Mouse (Mus musculus) cerebellum, postnatal 25 days (tissue): ENCODE measurements around the gene Ksr1.

Source experiments
- DNase-seq, 2 experiments: peaks; one replicate each; pipeline ENCODE4 v3.0.0; 2021; ENCODE audit warnings: mixed read lengths in 2 of 2

Gene Ksr1

DNA sequence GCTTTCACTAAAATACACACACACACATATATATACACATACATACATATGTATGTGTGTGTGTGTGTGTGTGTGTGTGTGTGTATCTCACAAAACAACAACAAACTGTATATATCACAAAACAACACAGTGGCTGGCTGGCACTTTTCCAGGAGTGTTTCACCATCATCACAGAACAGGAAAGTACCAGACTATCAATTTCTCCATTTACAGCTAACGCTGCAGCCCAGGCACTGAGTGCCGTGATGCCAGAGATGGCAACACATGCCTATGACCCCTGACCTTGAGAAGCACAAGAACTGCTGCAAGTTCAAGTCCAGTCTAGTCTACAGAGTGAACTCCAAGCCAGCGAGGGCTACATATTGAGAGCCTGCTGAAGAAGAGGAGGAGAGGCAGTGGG lies 26.1 kb downstream of the Ksr1 start:
- no peak for DNase-seq

DNA sequence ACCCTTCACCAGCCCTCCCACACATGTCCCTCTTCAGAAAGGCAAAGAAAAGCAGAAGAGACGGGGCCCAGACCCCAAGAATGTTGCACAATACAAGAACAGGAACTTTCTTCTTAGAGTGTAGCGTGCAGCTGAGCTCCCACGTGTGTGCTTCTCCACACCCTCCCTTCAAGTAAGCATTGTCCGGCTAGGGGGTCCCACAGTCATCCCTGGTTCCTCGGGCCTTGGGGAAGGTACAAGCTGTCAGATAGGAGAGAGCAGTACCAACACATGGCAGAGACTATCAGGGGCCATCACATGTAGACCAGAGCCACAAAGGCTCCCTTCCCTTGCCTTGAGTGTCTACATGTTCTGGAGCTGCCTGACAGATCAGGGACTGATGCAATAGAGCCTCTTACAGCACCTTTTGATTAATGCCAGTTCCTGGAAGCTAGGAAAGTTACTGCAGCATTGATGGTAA lies 27.3 kb downstream of the Ksr1 start:
- DNase-seq = no peak

DNA sequence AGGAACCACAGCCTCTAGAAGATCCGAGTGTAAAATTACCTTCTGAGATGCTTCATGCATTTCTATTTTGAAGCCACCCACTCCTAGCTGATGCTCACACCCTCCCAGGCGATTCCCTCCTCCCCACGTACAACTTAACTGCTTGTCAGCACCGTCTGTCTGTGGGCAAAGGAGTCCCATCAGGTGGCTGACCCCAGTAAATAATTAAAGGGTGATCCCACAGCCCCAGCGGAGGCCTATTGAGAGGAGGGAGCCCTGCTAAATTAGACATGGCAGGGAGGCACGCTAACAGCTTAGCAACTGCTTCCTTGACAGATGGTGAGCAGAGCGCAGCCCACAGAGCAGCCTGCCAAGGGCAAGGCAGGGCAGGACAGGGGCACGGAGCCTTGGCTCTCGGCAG lies 29.5 kb downstream of the Ksr1 start:
- DNase-seq = peak; percentile 67 to 74

DNA sequence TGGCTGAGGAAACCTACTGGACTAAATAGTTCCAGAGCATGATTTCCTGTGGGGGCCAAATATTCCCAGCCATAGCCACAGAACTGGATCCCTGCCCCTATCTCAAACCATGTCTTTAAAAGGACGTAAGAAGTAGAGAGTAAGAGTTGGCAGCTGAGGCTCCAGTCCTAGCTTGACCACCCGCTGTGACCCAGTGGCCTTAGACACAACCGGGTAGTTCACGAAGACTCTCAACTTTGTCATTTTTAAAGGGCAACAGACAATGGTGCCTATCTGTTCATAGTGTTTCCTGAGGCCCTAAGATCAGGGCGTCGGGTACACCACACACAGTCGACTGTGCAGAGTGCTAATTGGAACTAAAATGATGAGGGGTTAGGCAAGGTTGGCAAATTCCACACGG lies 30.5 kb downstream of the Ksr1 start:
- peak in 1 of 2 experiments; percentile 22 for DNase-seq

DNA sequence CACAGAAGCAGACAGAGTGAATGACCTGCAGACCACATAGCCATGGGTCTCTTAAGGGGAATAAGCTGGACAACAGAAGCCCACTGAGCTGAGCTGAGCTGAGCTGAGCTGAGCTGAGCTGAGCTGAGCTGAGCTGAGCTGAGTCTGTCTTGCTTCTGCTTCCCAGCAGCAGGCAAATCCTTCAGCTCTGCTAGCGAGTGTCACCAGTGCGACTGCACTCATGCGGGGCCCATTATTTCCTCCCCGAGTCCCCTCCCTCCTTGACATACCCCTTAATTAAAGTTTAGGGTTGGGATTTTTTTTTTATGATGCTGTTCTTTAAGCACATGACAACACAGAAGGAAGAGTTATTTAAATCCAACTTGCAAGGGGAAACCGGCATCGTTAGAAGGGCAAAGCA lies 32.1 kb downstream of the Ksr1 start:
- no peak for DNase-seq

DNA sequence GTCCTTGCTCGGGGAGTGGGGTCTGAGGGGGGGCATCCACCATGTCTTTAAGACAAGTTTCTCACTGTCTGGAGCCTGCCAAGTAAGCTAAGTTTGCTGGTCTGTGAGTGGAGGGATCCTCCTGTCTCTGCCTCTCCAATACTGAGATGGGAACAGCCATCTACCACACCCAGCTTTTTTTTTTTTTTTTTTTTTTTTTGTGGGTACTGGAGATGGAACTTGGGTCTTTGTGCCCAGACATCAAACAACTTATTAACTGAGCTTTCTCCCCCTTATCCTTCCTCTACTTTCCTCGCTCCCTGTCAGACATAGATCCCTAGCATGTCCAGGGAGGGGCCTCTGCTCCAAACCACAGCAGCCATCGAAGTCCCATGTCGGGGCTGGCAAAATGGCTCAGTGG lies 32.8 kb downstream of the Ksr1 start:
- no peak for DNase-seq

DNA sequence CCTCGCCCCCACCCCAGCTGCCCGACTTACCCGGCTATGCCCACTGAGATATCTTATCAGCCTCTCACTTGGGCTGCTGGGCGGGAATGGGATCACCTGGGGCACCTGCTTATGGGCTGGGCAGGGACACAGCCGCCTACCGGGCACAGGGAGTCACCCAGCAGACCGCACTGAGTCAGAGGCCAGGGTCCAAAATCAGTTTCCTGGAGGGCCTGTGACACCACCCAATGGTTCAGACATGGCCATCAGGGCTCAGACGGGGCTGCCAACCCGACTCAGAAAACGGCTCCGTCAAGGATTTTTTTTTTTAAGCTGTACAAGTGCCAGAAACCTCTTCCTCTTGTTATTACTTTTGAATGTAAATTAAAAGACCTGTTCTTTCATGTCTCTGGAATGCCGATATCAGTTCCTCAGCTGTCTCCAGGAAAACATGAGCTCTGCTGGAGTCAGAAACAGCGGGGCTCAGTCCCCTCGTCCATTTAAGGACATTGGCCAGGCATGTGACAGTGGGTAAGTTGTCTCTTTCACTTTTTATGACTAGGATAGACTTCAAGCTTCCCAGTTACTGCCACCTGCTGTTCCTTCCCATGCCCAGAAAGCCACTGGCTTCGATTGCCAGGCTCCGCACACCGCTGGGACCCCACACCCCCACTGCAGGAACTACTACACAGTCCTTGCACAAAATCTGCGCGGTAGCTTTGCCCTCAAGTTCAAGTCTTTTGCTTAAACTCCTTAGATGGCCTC lies 33.5 kb downstream of the Ksr1 start:
- DNase-seq = no peak

DNA sequence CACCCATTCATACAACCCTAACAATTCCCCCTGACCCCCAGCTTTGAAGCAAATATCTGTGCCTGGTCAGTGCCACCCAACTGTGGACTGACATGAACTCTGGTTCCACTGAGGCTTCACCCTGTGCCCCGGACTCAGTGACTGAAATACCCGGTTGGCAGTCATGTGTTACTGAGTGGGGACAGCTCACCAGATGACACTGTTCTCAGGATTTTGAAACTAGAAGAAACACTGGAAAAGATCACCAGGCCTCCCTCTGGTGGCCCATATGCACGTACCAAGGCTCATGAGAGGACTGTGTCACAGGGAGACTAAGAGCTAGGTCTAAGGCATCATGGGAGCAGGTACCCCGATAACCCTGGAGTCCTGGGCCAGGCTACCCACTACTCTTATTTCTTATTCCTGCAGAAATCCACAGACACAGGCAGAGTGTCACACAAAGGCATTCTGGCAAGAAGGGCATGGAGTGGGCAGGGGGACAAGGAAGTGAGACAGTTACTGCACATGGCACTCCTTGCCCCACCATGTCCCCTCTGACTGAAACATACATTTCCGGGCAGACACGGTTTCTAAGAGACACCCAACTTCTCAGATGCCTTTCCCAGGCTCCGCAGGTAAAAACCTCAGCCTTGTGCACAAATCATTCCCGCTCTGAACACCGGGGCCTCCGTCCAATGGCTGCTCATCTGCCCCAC lies 34.2 kb downstream of the Ksr1 start:
- DNase-seq = no peak

DNA sequence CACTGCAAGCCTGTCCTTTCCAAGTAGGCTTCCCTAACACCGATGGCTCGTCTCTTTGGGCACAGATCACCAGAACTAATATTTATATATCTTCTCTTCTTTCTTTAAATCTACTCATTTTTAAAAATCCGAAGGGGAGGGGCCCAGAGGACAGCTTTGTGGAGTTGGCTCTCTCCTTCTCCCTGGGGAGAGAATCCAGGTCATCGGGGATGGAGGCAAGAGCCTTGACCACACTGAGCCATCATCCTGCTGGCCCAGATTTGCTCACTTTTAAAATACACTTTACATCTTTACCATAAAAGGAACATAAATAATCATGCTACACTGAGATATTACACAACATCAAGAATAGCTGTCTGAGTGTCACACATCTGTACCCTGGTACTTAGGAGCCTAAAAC lies 35.8 kb downstream of the Ksr1 start:
- no peak for DNase-seq

DNA sequence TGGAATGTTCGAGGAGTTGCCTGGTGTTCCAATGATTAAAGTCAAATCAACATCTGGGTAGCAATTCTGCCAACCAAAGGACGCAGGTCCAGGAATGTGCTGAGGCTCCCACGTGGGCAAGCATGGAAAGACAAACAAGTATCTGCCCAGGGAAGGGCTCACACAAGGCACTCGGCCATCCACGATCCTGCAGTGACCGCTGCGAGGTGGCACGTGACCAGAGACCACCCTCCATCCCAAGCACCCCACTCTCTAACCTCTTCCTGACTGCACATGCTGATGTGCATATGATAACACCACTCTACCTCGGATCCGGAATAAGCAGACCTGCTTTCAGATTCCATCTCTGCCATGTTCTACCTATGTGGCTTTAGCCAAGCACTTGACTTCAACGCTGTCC lies 38.3 kb downstream of the Ksr1 start:
- no peak for DNase-seq

DNA sequence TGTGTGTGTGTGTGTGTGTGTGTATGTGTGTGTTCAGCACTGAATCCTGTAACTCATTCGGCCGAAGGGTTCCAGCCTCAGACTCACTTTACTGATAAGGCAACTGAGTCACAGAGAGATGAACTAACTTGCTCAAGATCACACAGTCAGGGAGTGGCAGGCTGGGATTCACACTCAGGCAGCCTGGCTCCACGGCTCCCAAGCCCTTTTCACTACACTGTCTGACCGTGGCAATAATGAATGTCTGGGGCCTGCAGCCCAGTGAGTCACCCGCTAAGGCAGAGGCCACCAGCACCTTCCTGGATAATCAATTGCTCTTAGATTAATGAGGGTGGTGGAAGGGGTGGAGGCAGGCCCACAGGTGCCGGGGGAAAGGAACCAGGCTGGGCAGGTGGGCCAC lies 41.2 kb downstream of the Ksr1 start:
- no peak for DNase-seq

DNA sequence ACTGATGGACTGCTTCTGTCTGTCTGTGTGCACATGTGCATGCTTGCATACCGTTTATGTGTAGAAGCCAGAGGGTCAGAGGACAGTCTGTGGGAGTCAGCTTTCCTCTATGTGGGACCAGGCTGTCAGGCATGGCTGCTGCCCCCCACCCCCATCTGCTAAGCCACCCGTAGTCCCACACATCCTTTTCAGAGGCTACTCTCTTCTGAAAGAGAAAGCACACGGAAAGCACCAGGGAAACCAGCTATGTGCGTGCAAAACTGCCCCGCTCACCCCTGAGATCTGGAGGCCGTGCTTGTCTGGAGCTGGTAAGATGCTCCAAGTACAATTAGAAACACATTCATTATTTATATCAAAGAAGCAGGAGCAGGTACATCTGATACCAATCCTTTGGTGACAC lies 41.7 kb downstream of the Ksr1 start:
- no peak for DNase-seq

DNA sequence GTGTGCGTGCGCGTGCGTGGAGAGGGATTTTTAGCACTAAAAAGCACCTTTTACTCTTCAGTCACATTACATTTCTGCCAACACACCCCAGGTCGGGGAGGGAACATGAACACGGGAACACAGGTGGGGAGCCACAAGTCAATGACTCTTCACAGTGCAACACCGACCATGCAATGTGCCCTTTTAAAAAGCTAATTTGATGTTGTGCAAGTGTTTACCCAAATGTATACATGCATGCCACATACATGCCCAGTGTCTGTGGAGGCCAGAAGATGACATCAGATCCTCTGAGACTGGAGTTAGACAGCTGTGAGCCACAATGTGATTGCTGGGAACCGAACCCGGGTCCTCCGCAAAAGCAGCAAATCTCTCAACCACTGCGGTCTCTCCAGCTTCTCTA lies 42.1 kb downstream of the Ksr1 start:
- DNase-seq = no peak

DNA sequence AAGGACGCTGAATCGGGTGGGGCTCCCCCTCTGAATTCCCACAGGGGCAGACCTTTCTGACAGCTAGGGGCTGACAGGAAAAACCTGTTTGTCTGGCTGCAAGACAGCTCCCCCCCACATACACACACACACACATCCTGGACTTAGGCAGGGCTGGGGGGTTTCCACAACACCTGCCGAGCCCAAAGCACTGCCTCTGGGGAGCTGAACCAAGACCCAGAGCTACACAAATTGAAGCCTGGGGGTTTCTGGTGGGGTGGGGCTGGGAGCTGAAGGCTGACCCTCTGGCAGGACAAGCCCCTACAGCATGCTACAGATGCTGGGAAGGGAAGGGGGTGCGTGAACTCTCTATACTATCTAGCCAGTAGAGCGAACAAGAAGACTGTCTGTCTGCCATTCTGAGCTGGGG lies 42.7 kb downstream of the Ksr1 start:
- DNase-seq = no peak

DNA sequence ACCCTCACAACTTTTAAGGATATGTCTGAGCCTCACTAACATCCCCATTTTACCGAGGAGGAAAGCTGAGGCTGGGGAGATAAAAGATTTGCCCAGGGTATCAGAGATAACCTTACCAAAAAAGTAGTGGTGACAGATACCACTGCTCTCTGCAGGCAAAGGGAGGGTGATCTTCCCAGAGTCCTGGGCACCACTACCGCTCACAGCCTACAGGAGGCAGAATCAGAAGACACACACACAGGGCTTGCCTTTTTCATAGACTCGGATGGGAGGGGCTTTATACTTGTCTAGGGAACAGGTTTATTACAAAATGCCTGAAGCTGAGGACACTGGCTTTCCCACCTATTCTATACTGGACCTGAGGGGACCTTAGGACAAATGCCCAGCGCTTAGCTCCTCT lies 43.9 kb downstream of the Ksr1 start:
- no peak for DNase-seq

DNA sequence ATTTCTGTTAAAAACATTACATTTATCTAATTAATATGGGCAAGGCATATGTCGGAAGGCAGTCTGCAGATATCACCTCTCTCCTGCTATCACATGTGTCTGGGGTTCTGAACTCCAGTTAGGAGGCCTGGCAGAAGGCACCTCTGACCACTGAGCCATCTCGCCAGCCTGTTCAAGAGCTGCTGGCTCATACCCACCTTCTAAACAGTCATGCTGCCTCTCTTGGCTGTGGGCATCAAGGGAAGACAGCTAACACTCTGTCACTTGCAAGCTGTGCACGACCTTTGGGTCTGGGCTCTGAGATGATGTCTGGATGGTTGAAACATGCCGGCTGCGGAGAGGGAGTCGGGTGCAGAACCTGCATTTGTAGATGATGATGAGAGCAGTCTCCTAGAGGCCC lies 44.6 kb downstream of the Ksr1 start:
- no peak for DNase-seq

DNA sequence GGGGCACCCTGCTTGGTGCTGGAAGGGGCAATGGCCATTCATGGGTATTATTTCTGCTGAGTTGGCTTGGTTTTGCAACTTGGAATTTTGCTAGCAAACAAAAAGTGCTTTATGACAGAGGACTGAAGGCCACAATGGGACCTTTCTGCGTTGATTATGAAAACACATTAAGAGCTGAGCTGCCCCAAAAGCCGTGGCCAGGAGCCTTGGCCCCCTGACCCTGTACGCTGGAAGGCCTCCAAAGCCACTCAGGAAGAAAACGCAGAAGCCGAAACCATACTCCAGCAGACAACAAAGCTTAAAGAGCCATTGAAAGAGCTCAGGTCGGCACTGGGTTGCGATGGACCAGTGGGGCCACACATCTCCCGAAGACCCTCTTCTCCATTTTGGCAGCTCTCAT lies 47.2 kb downstream of the Ksr1 start:
- no peak for DNase-seq

DNA sequence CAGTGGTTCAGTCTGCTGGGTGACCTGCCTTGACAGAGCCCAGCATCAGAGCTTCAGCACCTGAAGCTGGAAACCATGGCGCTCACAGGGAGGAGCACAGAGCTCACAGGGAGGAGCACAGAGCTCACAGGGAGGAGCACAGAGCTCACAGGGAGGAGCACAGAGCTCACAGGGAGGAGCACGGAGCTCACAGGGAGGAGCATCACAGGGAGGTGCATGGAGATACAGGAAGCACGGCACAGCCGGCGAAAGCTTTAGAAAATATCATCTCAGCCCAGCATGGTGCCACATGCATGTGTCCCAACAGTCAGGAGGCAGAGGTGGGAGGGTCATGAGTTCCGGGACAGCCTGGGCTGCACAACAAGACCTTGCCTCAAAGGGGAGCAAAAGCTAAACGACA lies 48.5 kb downstream of the Ksr1 start:
- no peak for DNase-seq

DNA sequence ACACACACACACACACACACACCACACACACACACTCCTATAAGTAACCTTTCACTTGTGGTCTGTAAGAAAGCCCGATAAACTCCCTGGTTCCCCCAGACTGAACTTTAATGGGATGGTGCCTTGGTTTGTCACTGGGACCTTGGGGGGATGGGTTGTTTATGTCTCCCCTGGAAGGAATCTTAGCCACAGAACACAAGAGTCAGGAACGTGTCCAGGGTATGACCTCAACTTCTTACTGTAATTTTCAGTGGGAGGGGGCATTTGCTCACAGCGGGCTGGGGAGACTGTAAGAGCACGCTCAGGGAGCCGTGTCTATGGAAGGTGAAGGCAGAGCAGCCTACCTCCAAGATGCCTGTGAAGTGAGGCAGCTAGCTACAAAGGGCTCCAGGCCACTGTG lies 49.5 kb downstream of the Ksr1 start:
- DNase-seq = no peak

DNA sequence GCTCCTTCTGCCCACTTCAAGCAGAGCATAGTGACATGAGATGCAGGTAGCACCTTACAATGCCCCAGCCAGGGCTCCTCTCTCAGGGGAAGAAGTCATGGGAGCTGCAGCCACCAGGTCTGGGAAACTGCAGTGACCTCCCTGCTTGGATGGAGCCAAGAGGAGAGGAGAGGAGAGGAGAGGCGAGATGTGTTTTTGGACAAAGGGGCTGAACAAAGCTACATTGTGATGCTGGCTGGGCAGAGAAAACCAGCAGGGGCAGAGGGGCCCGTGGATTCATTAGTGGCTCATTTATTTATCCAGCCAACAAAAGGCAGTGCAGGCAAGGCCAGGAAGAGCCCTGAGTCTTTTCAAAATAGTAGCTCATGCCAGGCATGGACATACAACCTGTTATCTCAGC lies 50.5 kb downstream of the Ksr1 start:
- DNase-seq = no peak

DNA sequence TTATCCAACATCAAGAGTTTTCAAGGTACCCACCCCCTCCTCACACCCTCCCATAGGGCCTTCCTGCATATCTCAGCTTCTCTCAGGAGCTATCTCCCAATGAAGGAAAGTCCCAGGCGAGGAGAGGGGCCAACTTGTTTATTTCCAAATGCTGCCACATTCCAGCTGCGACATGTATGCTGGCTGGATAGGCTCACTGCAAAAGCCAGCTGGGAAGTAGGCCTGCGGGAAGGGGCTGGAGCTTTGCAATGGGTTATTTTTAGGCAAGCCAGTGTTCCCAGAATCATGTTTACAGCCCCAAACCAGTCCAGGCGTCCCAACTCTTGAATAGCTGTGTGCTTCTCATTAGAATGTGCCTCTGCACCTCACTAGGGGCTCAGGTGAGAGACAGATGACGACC lies 51.5 kb downstream of the Ksr1 start:
- DNase-seq = no peak

DNA sequence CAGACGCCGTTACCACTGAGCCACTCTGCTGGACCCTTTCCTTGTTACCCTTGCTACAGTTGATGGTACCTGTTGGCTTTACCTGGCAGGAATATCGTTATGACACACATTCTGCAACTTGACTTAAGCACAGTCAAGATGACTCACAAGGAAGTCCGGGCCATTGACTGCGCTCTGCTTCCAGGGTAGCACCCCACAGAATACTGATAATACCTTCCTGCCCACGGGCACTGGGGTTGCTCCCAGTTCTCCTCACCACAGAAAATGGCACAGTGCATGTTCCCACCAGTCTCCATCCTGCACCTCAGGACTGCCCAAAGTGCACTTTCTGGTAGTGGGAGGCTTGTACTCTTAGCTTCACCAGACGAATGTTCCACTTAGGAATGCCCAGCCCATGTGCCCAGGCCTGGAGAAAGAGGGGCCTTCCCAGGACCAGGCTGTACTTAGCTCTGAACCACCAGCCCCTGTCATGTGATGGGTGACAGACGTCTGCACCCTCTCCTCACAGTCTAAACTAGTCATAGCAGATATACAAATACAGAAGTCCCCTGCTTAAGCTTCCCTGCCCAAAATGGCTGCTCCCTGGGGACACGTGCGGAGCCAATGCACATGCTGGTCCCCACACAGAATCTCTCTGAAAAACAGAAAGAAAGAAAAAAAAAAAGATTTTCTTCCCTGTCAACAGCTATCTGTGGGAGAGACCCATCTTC lies 52.1 kb downstream of the Ksr1 start:
- no peak for DNase-seq

DNA sequence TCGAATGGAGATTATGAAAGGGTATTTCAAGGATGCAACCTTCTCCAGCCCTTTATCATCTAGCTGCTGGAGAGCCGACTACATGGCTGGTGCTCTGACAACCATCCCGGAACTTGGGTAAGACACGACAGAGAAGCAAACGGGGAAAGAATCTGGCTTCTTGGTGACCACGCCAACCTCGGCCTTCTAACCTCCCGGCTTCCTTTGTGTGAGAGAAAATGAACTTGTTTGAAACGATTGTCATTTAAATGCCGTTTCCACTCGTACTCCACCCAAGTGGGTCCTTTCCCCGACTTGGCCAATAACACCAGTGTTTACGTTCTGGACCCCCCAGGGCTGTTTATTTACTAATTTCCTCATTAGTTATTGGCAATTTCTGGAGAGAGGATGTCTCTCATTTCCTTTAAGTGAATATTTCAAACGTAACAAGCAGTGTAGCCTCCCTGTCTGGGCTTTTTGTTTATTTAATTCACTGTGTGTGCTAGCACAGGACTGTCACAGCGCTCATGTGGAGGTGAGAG lies 52.8 kb downstream of the Ksr1 start:
- DNase-seq = no peak

DNA sequence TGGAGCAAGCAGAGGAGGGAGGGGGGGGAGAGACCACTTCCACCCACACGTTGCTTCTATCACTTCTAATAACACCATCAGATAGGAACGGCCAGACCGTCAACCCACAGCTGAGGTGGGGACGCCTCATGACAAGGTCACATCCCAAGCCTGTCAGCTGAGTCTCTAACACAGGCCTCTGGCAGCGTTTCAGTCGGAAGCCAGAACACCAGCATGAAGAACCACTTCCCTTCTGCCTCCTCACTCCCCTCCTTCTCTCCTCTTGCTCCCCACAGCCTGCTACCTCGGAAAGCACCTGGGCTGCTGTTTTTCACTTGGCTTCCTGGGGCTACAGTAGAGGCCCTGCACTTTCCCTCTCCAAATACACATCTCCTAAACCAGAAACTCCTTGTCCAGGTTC lies 53.4 kb downstream of the Ksr1 start:
- DNase-seq = no peak
